Mouse (Mus musculus) lung, adult 2 months (tissue): ENCODE measurements around the gene Slc6a12.

ENCODE experiments used
- CTCF ChIP-seq: fragments of 200-500 bp; IDR thresholded peaks from 2 replicates; pipeline ENCODE4 v1.5.1; 2011; ENCODE audit warnings: mild to moderate bottlenecking, low read length, control low read depth; ENCODE audit not compliant: insufficient read depth
- POLR2A ChIP-seq: fragments of 200-500 bp; IDR thresholded peaks from 2 replicates; pipeline ENCODE4 v1.6.1; 2011; ENCODE audit warnings: low read depth, mild to moderate bottlenecking, control low read depth, low read length, borderline replicate concordance; ENCODE audit errors: extremely low read depth

DNA sequence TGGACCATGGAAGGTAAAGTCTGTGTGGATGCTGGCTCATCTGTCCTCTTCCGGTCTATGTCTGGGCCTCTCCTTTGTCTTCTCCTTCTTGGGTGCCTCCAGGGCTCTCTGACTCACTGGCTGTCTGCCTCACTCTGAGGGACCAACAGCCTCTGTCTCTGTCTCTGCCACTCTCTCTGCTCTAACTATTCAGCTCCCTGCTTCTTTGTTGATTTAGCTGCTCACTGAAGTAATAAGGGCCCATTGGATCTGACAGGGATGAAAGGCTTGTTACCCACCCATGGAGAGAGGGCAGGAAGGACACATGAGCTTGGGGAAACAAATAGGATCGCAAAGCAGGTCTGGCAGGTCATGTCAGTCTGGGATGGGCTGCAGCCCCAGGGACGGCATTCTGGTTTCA, 24.2 kb downstream of the Slc6a12 start:
- TF ChIP-seq CTCF: no peak
- no peak for TF ChIP-seq POLR2A
